Mouse (Mus musculus): ENCODE results near the gene Myh6. TPM values are rescaled to one million over a fixed set of nuclear protein-coding genes. Genes with fewer than 3 reads are reported as not detected.

Gene Myh6
- total and polyA plus RNA-seq, 2 experiments from 2014 or later: 3,976 to 9,737 TPM

DNA sequence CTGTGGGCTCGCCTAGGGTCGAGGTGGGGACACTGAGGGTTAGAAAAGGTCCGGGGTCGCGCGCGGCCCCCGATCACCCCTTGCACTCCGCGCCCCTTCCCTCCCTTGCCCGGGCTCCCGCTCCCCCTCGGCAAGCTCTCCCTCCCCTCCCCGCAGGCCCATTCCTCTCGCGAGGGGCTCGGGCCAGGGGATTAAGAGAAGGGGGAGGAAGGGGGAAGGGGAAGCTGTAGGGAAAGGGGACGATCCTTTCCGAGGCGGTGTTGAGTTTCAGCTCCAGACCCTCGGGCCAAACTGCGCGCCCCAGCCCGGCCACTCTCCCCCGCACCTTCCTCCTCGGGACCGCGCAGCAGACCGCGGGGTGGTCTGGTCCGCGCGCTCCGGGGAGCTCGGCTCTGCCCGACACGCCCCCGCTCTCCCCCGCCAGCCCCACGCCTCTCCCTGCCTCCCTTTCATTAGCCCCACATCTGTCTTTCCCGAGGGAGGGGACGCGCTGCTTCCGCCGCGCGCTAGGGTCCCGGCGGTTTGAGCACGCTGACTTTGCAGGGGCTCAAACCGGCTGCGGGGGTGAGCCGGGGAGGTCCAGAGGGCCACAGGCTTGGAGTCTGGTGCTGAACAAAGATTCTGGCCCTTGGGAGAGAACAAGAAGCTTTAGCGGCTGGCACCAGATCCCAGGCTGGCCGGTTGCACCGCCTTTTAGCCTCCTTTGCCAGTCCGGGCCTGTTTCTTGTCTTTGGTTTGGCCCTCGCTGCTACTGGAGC is 40.1 kb downstream of the Myh6 start:
- ATAC-seq (ENCODE audit: insufficient read depth, low read depth) (peak; percentile 40), DNase-seq (ENCODE audit: low spot score) (no peak)
- no peaks in the 10 kb centered on the region for H3K27me3 ChIP-seq (ENCODE audit: control insufficient read depth, insufficient read depth, low read length)
- peak overlapping the region; percentile 53 for H3K4me3 ChIP-seq (ENCODE audit: low read depth, low read length)
- H3K4me1 ChIP-seq (ENCODE audit: control insufficient read depth, insufficient read depth): peaks cover 3% of the 10 kb centered on the region; the same call in 1 of the 2 replicates
- peak overlapping the region; percentile 82 for H3K27ac ChIP-seq (ENCODE audit: low read depth)
- TF ChIP-seq EP300 (IDR thresholded peaks at IDR 0.05; ENCODE audit: low read depth) (no peak), CTCF (IDR thresholded peaks at IDR 0.05; ENCODE audit: low read depth) (no peak)
- peak overlapping the region; percentile 63 for H3K9ac ChIP-seq (replicated peaks; ENCODE audit: low read depth, low read length)
- no peaks in the 10 kb centered on the region for H3K36me3 ChIP-seq (replicated peaks; ENCODE audit: control insufficient read depth, insufficient read depth, low read length)
- no peaks in the 10 kb centered on the region for H3K9me3 ChIP-seq (replicated peaks; ENCODE audit: control insufficient read depth, low read length)
- WGBS: 2% methylated on average over 42 of the region's 58 CpGs
- peak overlapping the region; percentile 81 for H3K4me2 ChIP-seq (ENCODE audit: low read depth, low read length)

DNA sequence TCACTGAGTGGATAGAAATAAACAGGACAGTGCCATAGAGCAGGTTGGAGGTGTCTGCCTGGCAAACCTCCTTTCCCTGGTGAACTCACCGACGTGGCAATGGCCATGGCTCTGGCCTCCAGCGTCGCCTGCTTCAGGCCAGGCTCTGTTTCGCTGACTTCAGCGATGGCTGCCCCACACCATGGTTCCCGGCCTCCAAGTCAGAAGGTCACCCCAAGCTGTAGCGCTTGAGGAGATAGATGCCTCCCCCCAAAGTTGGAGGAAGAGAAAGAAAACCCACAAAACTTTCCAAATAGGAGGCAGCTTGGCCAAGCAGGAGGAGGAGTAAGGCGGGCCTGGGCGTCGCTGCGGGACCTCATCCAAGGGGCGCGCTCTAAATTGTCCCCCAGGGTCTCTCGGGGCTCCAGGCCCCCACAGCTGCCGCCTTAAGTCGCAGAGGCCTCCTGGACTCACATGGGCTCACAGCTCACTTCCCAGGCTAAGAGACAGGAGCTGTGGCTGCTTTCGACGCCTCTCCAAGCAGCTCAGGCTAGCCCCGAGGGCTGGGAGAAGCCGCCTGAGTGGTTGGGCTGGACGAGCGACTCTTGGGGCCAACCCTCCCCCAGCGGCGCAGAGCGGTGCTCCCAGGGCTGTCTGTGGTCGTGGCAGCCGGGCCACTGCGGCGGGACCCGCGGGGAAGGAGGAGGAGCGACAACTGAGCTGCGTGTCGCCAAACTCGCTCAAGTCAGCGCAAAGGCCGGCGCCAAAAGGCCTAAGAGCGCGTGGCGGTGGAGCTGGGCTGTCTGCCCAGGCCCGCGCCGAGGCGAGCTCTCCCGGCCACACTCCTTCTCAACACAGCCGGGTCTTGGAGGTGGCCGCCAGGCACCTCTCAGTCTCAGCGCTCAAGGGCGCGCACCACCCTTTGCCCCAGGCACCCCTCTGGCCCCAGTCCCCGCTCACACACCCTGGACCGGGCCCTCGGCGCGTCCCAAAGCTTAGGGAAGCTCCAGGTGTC is 41.1 kb downstream of the Myh6 start, which contains the start of gene Efs:
Efs (minus strand) TSS at position 778 of the 994 bp plus-strand sequence.
- Histone ChIP-seq H3K4me1 (ENCODE audit: control insufficient read depth, insufficient read depth) (peaks cover 3% of the 10 kb centered on the region; the same call in 1 of the 2 replicates), H3K9me3 (replicated peaks; ENCODE audit: control insufficient read depth, low read length) (no peaks in the 10 kb centered on the region), H3K36me3 (replicated peaks; ENCODE audit: control insufficient read depth, insufficient read depth, low read length) (no peaks in the 10 kb centered on the region), H3K27me3 (ENCODE audit: control insufficient read depth, insufficient read depth, low read length) (no peaks in the 10 kb centered on the region), H3K4me3 (ENCODE audit: low read depth, low read length) (peak within 1 kb of the TSS; percentile 53), H3K9ac (replicated peaks; ENCODE audit: low read depth, low read length) (peak within 1 kb of the TSS; percentile 63), H3K27ac (ENCODE audit: low read depth) (peak within 1 kb of the TSS; percentile 82), H3K4me2 (ENCODE audit: low read depth, low read length) (peak within 1 kb of the TSS; percentile 81)
- DNase-seq (ENCODE audit: low spot score) (no peak), ATAC-seq (ENCODE audit: insufficient read depth, low read depth) (peak; percentile 69)
- WGBS: 9% methylated on average over 44 of the region's 57 CpGs
- TF ChIP-seq EP300 (IDR thresholded peaks at IDR 0.05; ENCODE audit: low read depth): no peak
- TF ChIP-seq CTCF (IDR thresholded peaks at IDR 0.05; ENCODE audit: low read depth): no peak

DNA sequence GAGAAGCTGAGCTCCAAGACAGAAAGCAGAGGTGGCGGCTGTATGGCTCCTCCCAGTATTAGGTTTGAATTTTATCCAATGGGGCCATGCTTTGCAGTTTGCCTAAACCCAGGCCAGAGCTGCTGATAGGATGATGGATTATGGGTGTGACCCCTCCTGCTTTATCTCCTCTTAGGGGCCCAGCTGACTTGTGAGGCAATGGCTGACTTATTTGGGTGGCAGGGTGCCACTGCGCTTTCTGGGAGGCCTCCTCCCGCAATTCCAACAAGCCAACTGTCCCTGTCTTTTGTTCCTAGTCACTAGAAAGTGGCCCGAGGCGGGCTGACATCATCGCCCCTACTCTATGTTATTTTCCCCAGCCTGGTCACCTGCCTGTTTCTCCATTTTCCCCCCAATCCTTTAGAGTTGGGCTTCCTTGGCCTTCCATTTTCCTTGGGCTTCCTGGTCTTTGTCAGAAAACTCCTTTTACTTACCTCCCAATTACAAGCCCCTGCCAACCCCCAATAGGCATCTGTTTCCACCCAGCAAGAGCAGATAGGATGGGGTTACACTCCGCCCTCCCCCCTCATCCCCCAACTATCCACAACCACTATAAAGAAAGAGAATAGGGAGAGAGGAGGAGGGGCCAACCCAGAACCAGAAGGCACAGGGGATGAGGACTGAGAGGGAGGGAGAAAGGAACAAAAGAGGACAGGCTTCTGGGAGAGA is 41.9 kb downstream of the Myh6 start:
- H3K9ac ChIP-seq (replicated peaks; ENCODE audit: low read depth, low read length): no peak overlapping the region
- ATAC-seq (ENCODE audit: insufficient read depth, low read depth) (peak; percentile 66), DNase-seq (ENCODE audit: low spot score) (no peak)
- 37% methylated on average over 7 of the region's 7 CpGs for WGBS
- H3K4me1 ChIP-seq (ENCODE audit: control insufficient read depth, insufficient read depth): peaks cover 3% of the 10 kb centered on the region; the same call in 1 of the 2 replicates
- H3K9me3 ChIP-seq (replicated peaks; ENCODE audit: control insufficient read depth, low read length): no peaks in the 10 kb centered on the region
- H3K27ac ChIP-seq (ENCODE audit: low read depth): peak overlapping the region; percentile 82
- peak overlapping the region; percentile 81 for H3K4me2 ChIP-seq (ENCODE audit: low read depth, low read length)
- no peaks in the 10 kb centered on the region for H3K36me3 ChIP-seq (replicated peaks; ENCODE audit: control insufficient read depth, insufficient read depth, low read length)
- H3K4me3 ChIP-seq (ENCODE audit: low read depth, low read length): peak overlapping the region; percentile 53
- H3K27me3 ChIP-seq (ENCODE audit: control insufficient read depth, insufficient read depth, low read length): no peaks in the 10 kb centered on the region
- TF ChIP-seq EP300 (IDR thresholded peaks at IDR 0.05; ENCODE audit: low read depth): no peak; the same call in 1 of the 2 replicates
- no peak for TF ChIP-seq CTCF (IDR thresholded peaks at IDR 0.05; ENCODE audit: low read depth)

DNA sequence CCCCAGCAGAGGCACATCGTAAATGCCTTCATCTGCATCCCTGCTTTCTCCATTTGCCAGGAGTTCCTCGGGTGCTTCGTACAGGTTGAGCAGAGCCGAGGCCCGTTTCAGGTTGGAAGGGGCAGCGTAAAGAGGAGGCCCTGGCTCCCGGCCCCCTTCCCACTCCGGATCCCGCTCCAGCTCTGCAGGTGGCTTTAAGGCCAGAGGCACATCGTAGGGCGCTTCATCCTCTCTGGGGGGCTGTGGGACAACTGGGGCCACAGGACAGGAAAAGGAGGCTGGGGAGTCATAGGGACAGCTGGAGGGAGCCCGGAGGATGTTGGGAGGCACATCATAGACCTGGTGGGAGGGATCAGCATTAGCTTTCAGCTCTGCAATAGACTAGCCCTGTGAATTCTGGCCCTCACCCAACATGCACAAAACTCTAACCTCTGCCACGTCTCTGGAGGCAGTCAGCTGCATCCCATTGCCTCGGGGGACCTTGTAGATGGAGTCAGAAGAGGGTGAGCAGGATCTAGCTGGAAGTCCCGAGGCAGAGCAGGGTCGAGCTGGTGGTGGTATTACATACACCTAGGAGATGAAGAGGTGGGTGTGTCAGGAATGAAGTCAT is 46.5 kb downstream of the Myh6 start:
- Histone ChIP-seq H3K4me1 (ENCODE audit: control insufficient read depth, insufficient read depth) (peaks cover 3% of the 10 kb centered on the region; the same call in 1 of the 2 replicates), H3K27me3 (ENCODE audit: control insufficient read depth, insufficient read depth, low read length) (no peaks in the 10 kb centered on the region), H3K9ac (replicated peaks; ENCODE audit: low read depth, low read length) (no peak overlapping the region), H3K9me3 (replicated peaks; ENCODE audit: control insufficient read depth, low read length) (no peaks in the 10 kb centered on the region), H3K36me3 (replicated peaks; ENCODE audit: control insufficient read depth, insufficient read depth, low read length) (0 out of 2 replicates have a peak, but pooled peaks cover 12% of the 10 kb centered on the region), H3K4me2 (ENCODE audit: low read depth, low read length) (no peak overlapping the region), H3K27ac (ENCODE audit: low read depth) (no peak overlapping the region), H3K4me3 (ENCODE audit: low read depth, low read length) (no peak overlapping the region)
- TF ChIP-seq EP300 (IDR thresholded peaks at IDR 0.05; ENCODE audit: low read depth) (no peak), CTCF (IDR thresholded peaks at IDR 0.05; ENCODE audit: low read depth) (no peak)
- ATAC-seq (ENCODE audit: insufficient read depth, low read depth) (no peak), DNase-seq (ENCODE audit: low spot score) (no peak)
- WGBS: 81% methylated on average over 16 of the region's 16 CpGs

Measured in heart, postnatal 0 days (tissue).